Mouse (Mus musculus): ENCODE results near the gene Smpdl3a. TPM values are rescaled to one million over a fixed set of nuclear protein-coding genes. Genes with fewer than 3 reads are reported as not detected.
A peak's percentile ranks its signal among the peaks of the same experiment; 100 is the strongest.

Gene Smpdl3a
- polyA plus RNA-seq, 1 experiment from 2014 or later = 37.0 TPM

GRCm38 (mm10) chr10:57792957-57793356, 1.2 kb upstream of the Smpdl3a start:
- Histone ChIP-seq H3K9me3 (no peaks in the 10 kb centered on the region), H3K36me3 (no peaks in the 10 kb centered on the region), H3K4me1 (no peaks in the 10 kb centered on the region), H3K9ac (no peak overlapping the region), H3K4me3 (replicated peaks) (no peak overlapping the region), H3K27me3 (replicated peaks) (no peaks in the 10 kb centered on the region), H3K4me2 (no peak overlapping the region), H3K27ac (no peak overlapping the region)
- no peak for ATAC-seq (ENCODE audit: insufficient read depth, low FRiP score, low read depth)
- WGBS = 89% methylated on average over 1 of the region's 1 CpGs

- peak overlapping the region; percentile 54 for H3K9ac ChIP-seq
- no peaks in the 10 kb centered on the region for H3K27me3 ChIP-seq (replicated peaks)
- peak; percentile 76 for ATAC-seq (ENCODE audit: insufficient read depth, low FRiP score, low read depth)
- under 1% methylated on average over 43 of the region's 44 CpGs for WGBS
- H3K4me1 ChIP-seq = no peaks in the 10 kb centered on the region
- no peaks in the 10 kb centered on the region for H3K36me3 ChIP-seq
- H3K9me3 ChIP-seq = no peaks in the 10 kb centered on the region
- H3K27ac ChIP-seq = peak overlapping the region; percentile 58
- peak overlapping the region; percentile 91 for H3K4me2 ChIP-seq
- peak overlapping the region; percentile 63 for H3K4me3 ChIP-seq (replicated peaks)
Measured at GRCm38 (mm10) chr10:57794491-57795461, 641 bp downstream of the Smpdl3a start.

GRCm38 (mm10) chr10:57795542-57795941, 1.4 kb downstream of the Smpdl3a start:
- H3K36me3 ChIP-seq = no peaks in the 10 kb centered on the region
- ATAC-seq (ENCODE audit: insufficient read depth, low FRiP score, low read depth) = no peak
- H3K4me1 ChIP-seq = no peaks in the 10 kb centered on the region
- peak overlapping the region; percentile 91 for H3K4me2 ChIP-seq
- H3K9me3 ChIP-seq = no peaks in the 10 kb centered on the region
- 25% methylated on average over 4 of the region's 4 CpGs for WGBS
- H3K4me3 ChIP-seq (replicated peaks) = peak overlapping the region; percentile 63
- peak overlapping the region; percentile 58; the same call in 1 of the 2 replicates for H3K27ac ChIP-seq
- H3K9ac ChIP-seq = no peak overlapping the region
- H3K27me3 ChIP-seq (replicated peaks) = no peaks in the 10 kb centered on the region

GRCm38 (mm10) chr10:57796057-57796456, 1.9 kb downstream of the Smpdl3a start:
- Histone ChIP-seq H3K9ac (no peak overlapping the region), H3K27ac (no peak overlapping the region), H3K4me3 (replicated peaks) (no peak overlapping the region; the same call in 1 of the 2 replicates)

DNA sequence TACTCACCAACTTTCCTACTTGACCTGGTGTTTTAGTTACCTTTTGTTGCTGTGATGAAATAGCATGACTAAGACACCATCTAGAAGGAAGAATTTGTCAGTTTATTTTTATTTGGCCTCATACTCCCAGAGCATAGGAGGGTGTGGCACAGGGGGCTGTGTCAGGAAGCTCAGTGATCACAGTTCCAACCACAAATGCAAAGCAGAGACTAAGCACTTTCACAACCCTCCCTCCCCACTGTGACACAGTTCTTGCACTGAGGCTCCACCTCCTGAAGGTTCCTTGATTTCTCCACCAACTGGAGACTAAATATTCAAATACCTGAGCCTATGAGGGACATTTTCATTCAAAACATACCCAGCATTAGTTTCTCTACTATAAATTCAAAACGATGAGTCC, 5.4 kb downstream of the Smpdl3a start:
- no peak overlapping the region for H3K4me2 ChIP-seq
- no peak overlapping the region for H3K4me3 ChIP-seq (replicated peaks)
- no peak overlapping the region for H3K9ac ChIP-seq
- H3K4me1 ChIP-seq = no peaks in the 10 kb centered on the region
- H3K27me3 ChIP-seq (replicated peaks) = no peaks in the 10 kb centered on the region
- H3K27ac ChIP-seq = no peak overlapping the region
- H3K36me3 ChIP-seq = no peaks in the 10 kb centered on the region
- ATAC-seq (ENCODE audit: insufficient read depth, low FRiP score, low read depth) = no peak
- no peaks in the 10 kb centered on the region for H3K9me3 ChIP-seq
- 91% methylated on average over 1 of the region's 1 CpGs for WGBS

More at GRCm38 (mm10) chr10:57796057-57796456, 1.9 kb downstream of the Smpdl3a start:
- Histone ChIP-seq H3K36me3 (no peaks in the 10 kb centered on the region), H3K4me2 (peak overlapping the region; percentile 91), H3K4me1 (no peaks in the 10 kb centered on the region), H3K27me3 (replicated peaks) (no peaks in the 10 kb centered on the region), H3K9me3 (no peaks in the 10 kb centered on the region)
- WGBS = 38% methylated on average over 4 of the region's 4 CpGs
- ATAC-seq (ENCODE audit: insufficient read depth, low FRiP score, low read depth) = 0 out of 2 replicates have a peak, but pooled peaks have one; percentile 1

DNA sequence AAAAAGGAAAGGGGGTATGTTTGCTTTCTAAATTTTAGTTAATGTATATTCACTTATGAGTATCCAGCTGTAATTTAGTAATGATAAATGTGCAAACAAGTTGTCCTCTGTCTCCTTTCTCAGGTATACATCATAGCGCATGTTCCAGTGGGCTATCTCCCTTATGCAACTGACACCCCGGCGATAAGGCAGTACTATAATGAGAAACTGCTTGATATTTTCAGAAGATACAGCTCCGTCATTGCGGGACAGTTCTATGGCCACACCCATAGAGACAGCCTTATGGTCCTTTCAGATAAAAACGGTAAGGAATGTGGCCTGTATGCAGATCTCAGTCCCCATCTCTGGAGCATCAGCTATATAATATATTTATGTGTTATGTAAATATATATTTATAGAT, 13.6 kb downstream of the Smpdl3a start:
- Histone ChIP-seq H3K9ac (no peak overlapping the region), H3K4me1 (no peaks in the 10 kb centered on the region), H3K9me3 (no peaks in the 10 kb centered on the region), H3K27ac (no peak overlapping the region), H3K4me2 (no peak overlapping the region), H3K4me3 (replicated peaks) (no peak overlapping the region), H3K36me3 (0 out of 2 replicates have a peak, but pooled peaks cover 2% of the 10 kb centered on the region), H3K27me3 (replicated peaks) (no peaks in the 10 kb centered on the region)
- ATAC-seq (ENCODE audit: insufficient read depth, low FRiP score, low read depth) = peak; percentile 92
- 86% methylated on average over 6 of the region's 6 CpGs for WGBS

- H3K4me1 ChIP-seq = no peaks in the 10 kb centered on the region
- H3K4me2 ChIP-seq = no peak overlapping the region
- no peaks in the 10 kb centered on the region for H3K27me3 ChIP-seq (replicated peaks)
- H3K27ac ChIP-seq = no peak overlapping the region
- no peak overlapping the region for H3K9ac ChIP-seq
- no peak for ATAC-seq (ENCODE audit: insufficient read depth, low FRiP score, low read depth)
- 80% methylated on average over 5 of the region's 5 CpGs for WGBS
- 0 out of 2 replicates have a peak, but pooled peaks cover 2% of the 10 kb centered on the region for H3K36me3 ChIP-seq
- no peaks in the 10 kb centered on the region for H3K9me3 ChIP-seq
- no peak overlapping the region for H3K4me3 ChIP-seq (replicated peaks)
Measured at GRCm38 (mm10) chr10:57812161-57812856, 18.2 kb downstream of the Smpdl3a start.

DNA sequence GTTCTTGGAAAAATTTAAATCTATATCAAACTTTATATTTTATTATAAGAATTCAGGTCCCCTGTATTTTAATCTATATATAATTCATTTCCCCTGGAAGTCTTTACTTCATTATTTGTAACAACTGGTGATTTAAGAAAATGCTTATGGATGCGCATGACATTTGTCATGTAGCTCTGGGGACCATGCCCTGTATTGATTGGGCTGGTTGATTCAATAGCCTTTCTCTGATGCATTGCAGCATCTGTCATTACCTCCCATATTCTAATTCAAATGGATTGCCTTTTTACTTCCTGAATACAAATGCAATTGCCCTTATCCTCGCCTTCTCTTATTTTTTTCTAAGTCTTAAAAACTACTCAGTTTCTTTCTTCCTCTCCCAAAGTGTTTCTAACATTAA, 20.2 kb downstream of the Smpdl3a start:
- Histone ChIP-seq H3K27ac (no peak overlapping the region), H3K9ac (no peak overlapping the region), H3K36me3 (0 out of 2 replicates have a peak, but pooled peaks cover 2% of the 10 kb centered on the region), H3K4me2 (no peak overlapping the region), H3K4me3 (replicated peaks) (no peak overlapping the region), H3K27me3 (replicated peaks) (no peaks in the 10 kb centered on the region), H3K9me3 (no peaks in the 10 kb centered on the region), H3K4me1 (no peaks in the 10 kb centered on the region)
- 86% methylated on average over 2 of the region's 2 CpGs for WGBS
- no peak for ATAC-seq (ENCODE audit: insufficient read depth, low FRiP score, low read depth)

DNA sequence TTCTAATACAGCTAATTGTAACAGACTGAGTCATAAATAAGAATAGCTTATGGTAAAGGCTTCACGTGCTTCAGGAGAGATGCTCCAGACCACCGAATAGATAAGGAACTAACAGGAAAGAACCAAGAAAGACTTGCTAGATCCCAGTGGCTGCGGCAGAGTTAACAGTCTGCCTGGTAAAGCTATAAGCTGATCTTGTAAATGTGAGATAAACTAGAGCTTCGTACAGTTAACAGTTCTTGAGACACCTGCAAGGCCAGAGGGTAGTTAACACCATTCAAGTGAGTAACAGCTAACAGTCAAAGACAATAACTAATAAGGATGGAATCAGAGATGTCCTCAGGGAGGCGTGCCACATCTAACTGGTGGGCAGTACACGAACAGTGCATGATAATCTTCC, 21.7 kb downstream of the Smpdl3a start:
- Histone ChIP-seq H3K4me2 (no peak overlapping the region), H3K9me3 (no peaks in the 10 kb centered on the region), H3K9ac (no peak overlapping the region), H3K27ac (no peak overlapping the region), H3K27me3 (replicated peaks) (no peaks in the 10 kb centered on the region), H3K36me3 (0 out of 2 replicates have a peak, but pooled peaks cover 2% of the 10 kb centered on the region), H3K4me3 (replicated peaks) (no peak overlapping the region), H3K4me1 (no peaks in the 10 kb centered on the region)
- WGBS = 73% methylated on average over 6 of the region's 6 CpGs
- ATAC-seq (ENCODE audit: insufficient read depth, low FRiP score, low read depth) = no peak

GRCm38 (mm10) chr10:57819209-57819608, 25.1 kb downstream of the Smpdl3a start:
- no peaks in the 10 kb centered on the region for H3K27me3 ChIP-seq (replicated peaks)
- no peak overlapping the region for H3K4me2 ChIP-seq
- no peaks in the 10 kb centered on the region for H3K36me3 ChIP-seq
- no peaks in the 10 kb centered on the region for H3K9me3 ChIP-seq
- no peak for ATAC-seq (ENCODE audit: insufficient read depth, low FRiP score, low read depth)
- H3K9ac ChIP-seq = no peak overlapping the region
- H3K27ac ChIP-seq = no peak overlapping the region
- 92% methylated on average over 2 of the region's 2 CpGs for WGBS
- H3K4me1 ChIP-seq = no peaks in the 10 kb centered on the region
- H3K4me3 ChIP-seq (replicated peaks) = no peak overlapping the region

DNA sequence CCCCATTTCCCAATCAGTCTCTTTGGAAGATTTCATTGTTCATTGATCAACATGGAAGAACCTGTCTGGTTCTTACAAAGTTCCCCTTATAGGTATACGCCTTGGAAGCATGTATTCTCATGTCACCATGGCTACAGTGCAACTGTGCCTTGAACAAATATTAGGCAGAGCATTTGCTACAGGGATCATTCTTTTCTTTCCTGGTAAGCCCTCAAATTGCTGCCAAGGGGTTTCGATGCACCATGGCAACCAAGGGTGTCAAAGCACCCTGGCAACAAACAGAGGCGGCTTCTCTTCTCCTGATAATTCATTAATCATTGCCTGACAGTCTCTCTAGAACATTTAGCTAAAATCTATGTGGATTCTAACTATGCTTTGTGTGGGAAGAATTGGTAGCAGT, 28.3 kb downstream of the Smpdl3a start:
- no peak overlapping the region for H3K27ac ChIP-seq
- no peak overlapping the region for H3K9ac ChIP-seq
- 28% methylated on average over 3 of the region's 3 CpGs for WGBS
- no peaks in the 10 kb centered on the region for H3K4me1 ChIP-seq
- H3K4me2 ChIP-seq = no peak overlapping the region
- H3K36me3 ChIP-seq = no peaks in the 10 kb centered on the region
- H3K27me3 ChIP-seq (replicated peaks) = no peaks in the 10 kb centered on the region
- ATAC-seq (ENCODE audit: insufficient read depth, low FRiP score, low read depth) = peak; percentile 56; the same call in 1 of the 2 replicates
- no peak overlapping the region for H3K4me3 ChIP-seq (replicated peaks)
- no peaks in the 10 kb centered on the region for H3K9me3 ChIP-seq

GRCm38 (mm10) chr10:57828649-57829048, 34.5 kb downstream of the Smpdl3a start:
- H3K9me3 ChIP-seq = no peaks in the 10 kb centered on the region
- H3K27me3 ChIP-seq (replicated peaks) = no peaks in the 10 kb centered on the region
- no peak overlapping the region for H3K27ac ChIP-seq
- H3K4me3 ChIP-seq (replicated peaks) = no peak overlapping the region
- H3K4me2 ChIP-seq = no peak overlapping the region
- no peak overlapping the region for H3K9ac ChIP-seq
- H3K4me1 ChIP-seq = no peaks in the 10 kb centered on the region
- no peaks in the 10 kb centered on the region for H3K36me3 ChIP-seq
- WGBS = 76% methylated on average over 5 of the region's 5 CpGs
- no peak for ATAC-seq (ENCODE audit: insufficient read depth, low FRiP score, low read depth)
